Mouse (Mus musculus) intestine, embryonic 16.5 days (tissue): ENCODE measurements around the gene Ocel1. TPM values are rescaled to one million over a fixed set of nuclear protein-coding genes. Genes with fewer than 3 reads are reported as not detected.

Experiments
- ATAC-seq: fragments of 200-750 bp; cut with Nextera tagmentation; 2 replicates; pipeline ENCODE4 v1.8.0; 2017; ENCODE audit warnings: moderate TSS enrichment, moderate library complexity
- H3K27ac ChIP-seq: fragments of 300-500 bp; sonication (generic); 2 replicates; pipeline ENCODE4 v1.5.1; 2014; ENCODE audit warnings: mild to moderate bottlenecking, low read length
- H3K27me3 ChIP-seq: fragments of 300-500 bp; sonication (generic); replicated peaks from 2 replicates; pipeline ENCODE4 v1.6.1; 2014; ENCODE audit warnings: low read length, control low read depth, mixed read lengths; ENCODE audit not compliant: control insufficient read depth, insufficient read depth
- H3K36me3 ChIP-seq: fragments of 300-500 bp; sonication (generic); 2 replicates; pipeline ENCODE4 v1.6.1; 2014; ENCODE audit warnings: low read length, control low read depth; ENCODE audit not compliant: control insufficient read depth, insufficient read depth
- H3K4me1 ChIP-seq: fragments of 300-500 bp; sonication (generic); 2 replicates; pipeline ENCODE4 v1.6.1; 2014; ENCODE audit warnings: low read length, control low read depth, mixed read lengths; ENCODE audit not compliant: control insufficient read depth, insufficient read depth
- H3K4me2 ChIP-seq: fragments of 300-500 bp; sonication (generic); 2 replicates; pipeline ENCODE4 v1.6.1; 2014; ENCODE audit warnings: low read depth, low read length, control low read depth
- H3K4me3 ChIP-seq: fragments of 300-500 bp; sonication (generic); 2 replicates; pipeline ENCODE4 v1.5.1; 2014; ENCODE audit warnings: mild to moderate bottlenecking, low read length
- H3K9ac ChIP-seq: fragments of 300-500 bp; sonication (generic); 2 replicates; pipeline ENCODE4 v1.6.1; 2014; ENCODE audit warnings: low read depth, low read length
- H3K9me3 ChIP-seq: fragments of 300-500 bp; sonication (generic); 2 replicates; pipeline ENCODE4 v1.6.1; 2016; ENCODE audit warnings: low read length, control low read depth; ENCODE audit not compliant: control insufficient read depth
- WGBS: fragments of 180-500 bp; shearing (Covaris S2); extraction: QIAGEN DNeasy Blood & Tissue Kit; methylation state at CpG from one replicate; pipeline ENCODE4 v1.1.7; 2014; 5-methylcytosine and 5-hydroxymethylcytosine counted together
- polyA plus RNA-seq: library from polyadenylated mRNA; unstranded; fragments of >200 nt; fragmentation: Nextera tagmentation; extraction: Ambion mirVana; gene quantifications from 2 replicates; pipeline ENCODE4 v1.2.1, GENCODE M21; 2015

Gene Ocel1
- polyA plus RNA-seq, 1 experiment from 2014 or later = 6.3 TPM

DNA sequence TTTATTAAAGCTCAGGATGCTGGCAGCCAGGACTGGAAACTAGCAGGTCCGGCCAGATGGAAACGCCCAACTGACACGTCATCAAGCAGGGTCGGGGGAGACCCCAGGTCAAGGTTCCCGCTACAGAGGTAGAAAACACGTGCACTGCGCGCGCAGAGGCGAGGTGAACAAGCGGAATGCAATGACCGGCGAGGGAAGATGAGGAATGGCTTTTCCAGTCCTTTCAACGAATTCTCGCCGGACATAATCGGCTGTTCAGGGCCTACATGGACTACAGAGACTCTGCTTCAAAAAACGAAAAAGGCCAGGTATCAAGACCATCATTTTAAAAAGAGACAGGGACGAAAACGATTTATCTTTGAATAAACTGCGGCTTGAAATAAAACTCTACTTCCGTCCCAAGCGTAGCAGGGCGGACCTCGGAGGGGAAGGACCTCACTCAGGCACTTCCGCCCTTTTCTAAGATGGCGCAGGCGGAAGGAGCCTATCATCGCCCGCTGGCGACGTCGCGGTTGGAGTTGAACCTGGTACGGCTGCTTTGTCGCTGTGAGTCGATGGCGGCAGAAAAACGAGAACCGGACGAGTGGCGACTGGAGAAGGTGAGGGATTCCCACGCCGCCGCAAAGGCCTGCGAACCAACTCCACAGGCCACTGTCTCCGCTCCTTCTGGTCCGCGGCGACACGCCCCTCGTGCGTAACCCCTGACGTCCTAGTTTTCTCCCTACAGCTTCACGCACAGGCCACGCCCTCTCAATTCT is 4.1 kb upstream of the Ocel1 start, which contains the start of gene Use1:
TSS of gene Use1 (plus strand) at position 78 of the 758 bp plus-strand sequence.
- WGBS = under 1% methylated on average over 56 of the region's 56 CpGs
- H3K27ac ChIP-seq = peak within 1 kb of the TSS; percentile 88
- H3K9ac ChIP-seq = peak within 1 kb of the TSS; percentile 70
- peak within 1 kb of the TSS; percentile 82 for H3K4me2 ChIP-seq
- H3K4me3 ChIP-seq = peak within 1 kb of the TSS; percentile 60
- H3K27me3 ChIP-seq = no peaks in the 10 kb centered on the region
- peak; percentile 80 for ATAC-seq
- peaks cover 12% of the 10 kb centered on the region; the same call in 1 of the 2 replicates for H3K36me3 ChIP-seq
- peaks cover 19% of the 10 kb centered on the region for H3K4me1 ChIP-seq
- H3K9me3 ChIP-seq = no peaks in the 10 kb centered on the region

DNA sequence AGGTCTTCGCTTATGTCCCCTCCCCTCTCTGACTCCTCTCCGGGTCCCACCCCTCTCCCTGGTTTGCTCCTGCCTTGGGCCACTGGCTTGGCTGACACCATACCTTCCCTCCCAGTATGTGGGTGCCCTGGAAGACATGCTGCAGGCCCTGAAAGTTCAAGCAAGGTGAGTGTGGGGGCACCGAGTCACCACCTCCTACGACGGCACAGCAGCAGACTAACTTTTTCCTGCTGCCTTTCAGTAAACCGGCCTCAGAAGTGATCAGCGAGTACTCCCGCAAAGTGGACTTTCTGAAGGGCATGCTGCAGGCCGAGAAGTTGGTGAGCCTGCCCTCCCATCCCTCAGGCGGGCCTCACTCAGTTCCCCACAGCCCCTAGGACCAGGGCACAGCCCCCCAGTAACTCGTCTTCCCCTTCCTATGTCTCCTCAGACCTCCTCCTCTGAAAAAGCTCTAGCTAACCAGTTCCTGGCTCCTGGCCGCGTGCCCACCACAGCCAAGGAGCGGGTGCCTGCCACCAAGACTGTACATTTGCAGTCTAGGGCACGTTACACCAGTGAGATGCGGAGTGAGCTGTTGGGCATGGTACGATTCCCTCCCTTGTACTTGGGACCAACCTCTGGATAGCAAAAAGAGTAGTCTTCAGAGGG is 3.4 kb upstream of the Ocel1 start:
- H3K9me3 ChIP-seq = no peaks in the 10 kb centered on the region
- H3K4me3 ChIP-seq = peak overlapping the region; percentile 60
- H3K36me3 ChIP-seq = peaks cover 12% of the 10 kb centered on the region; the same call in 1 of the 2 replicates
- no peak for ATAC-seq
- peak overlapping the region; percentile 82 for H3K4me2 ChIP-seq
- H3K27ac ChIP-seq = peak overlapping the region; percentile 71
- peaks cover 19% of the 10 kb centered on the region for H3K4me1 ChIP-seq
- WGBS = 42% methylated on average over 17 of the region's 17 CpGs
- H3K9ac ChIP-seq = peak overlapping the region; percentile 70
- H3K27me3 ChIP-seq = no peaks in the 10 kb centered on the region

DNA sequence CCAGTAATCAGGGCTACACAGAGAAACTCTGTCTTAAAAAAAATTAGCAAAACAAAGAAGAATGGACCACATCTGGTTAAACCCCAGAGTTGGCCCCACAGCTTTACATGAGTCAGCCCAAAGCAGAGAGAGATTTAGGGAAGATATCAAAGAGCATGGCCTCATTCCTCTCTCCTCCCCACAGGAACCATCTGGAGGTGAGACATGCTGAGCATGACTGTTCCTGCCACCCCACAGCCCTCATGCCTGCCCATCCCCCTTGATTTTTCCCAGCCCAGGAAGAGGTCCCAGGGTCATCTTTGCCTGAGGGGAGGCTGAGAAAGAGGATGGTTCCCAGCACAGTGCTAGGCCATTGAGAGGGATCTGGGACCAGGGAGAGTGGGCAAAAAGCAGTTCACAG is 2.7 kb upstream of the Ocel1 start:
- H3K27me3 ChIP-seq = no peaks in the 10 kb centered on the region
- no peak overlapping the region for H3K9ac ChIP-seq

DNA sequence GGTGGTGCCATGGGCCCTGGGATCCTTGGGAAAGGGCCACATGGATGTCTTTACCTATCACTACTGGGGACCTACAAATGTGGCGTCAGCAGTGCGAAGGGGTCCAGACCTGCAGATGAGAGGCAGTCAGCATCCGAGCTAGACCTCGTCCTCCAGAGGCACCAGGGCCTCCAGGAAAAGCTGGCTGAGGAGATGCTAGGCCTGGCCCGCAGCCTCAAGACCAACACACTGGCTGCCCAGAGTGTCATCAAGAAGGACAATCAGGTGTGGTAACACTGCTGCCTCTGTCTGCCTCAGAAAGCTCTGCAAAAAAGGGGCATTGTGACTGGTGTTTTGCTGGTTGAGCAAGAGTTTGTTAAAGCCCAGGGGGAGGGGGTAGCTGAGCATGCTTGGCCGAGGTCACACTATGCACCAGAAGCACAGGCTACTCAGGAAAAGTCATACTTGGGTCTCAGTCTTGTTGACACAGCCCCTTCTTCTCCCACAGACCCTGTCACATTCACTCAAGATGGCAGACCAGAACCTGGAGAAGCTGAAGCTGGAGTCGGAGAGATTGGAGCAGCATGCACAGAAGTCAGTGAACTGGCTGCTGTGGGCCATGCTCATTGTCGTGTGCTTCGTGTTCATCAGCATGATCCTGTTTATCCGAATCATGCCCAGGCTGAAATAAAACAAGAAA is 1.9 kb upstream of the Ocel1 start:
- 93% methylated on average over 10 of the region's 10 CpGs for WGBS
- no peak overlapping the region for H3K9ac ChIP-seq
- H3K4me3 ChIP-seq = no peak overlapping the region
- H3K4me1 ChIP-seq = peaks cover 19% of the 10 kb centered on the region
- no peak overlapping the region for H3K4me2 ChIP-seq
- H3K27ac ChIP-seq = no peak overlapping the region
- H3K27me3 ChIP-seq = no peaks in the 10 kb centered on the region
- peaks cover 16% of the 10 kb centered on the region for H3K36me3 ChIP-seq
- ATAC-seq = no peak
- no peaks in the 10 kb centered on the region for H3K9me3 ChIP-seq

More for the DNA sequence above, 2.7 kb upstream of the Ocel1 start:
- peaks cover 19% of the 10 kb centered on the region for H3K4me1 ChIP-seq
- ATAC-seq = no peak
- H3K27ac ChIP-seq = no peak overlapping the region; the same call in 1 of the 2 replicates
- H3K4me2 ChIP-seq = no peak overlapping the region
- H3K36me3 ChIP-seq = peaks cover 12% of the 10 kb centered on the region; the same call in 1 of the 2 replicates
- H3K4me3 ChIP-seq = peak overlapping the region; percentile 60
- no peaks in the 10 kb centered on the region for H3K9me3 ChIP-seq

DNA sequence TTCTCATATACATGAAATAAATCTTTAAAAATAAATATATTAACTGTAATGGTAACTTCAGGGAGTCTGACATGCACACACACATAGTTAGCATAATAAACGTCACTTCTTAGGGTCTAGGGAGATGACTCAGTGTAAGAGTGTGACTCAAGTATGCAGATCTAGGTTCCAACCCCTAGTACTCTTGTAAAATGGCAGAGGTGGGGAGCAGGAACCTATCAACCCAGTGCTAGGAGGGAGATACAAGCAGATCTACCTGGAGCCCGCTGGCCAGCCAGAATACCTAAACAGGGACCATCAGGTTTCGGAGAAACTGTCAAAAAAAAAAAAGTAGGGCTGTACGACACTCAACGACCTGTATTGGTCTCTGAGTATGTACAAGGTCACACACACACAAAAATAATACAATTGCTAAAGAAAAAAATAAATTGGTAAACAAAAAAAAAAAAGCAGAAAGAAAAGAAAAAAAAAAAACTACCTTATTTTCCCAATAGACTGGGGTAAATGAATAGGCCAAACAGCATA is 325 bp upstream of the Ocel1 start:
- Histone ChIP-seq H3K4me2 (peak overlapping the region; percentile 52), H3K4me1 (peaks cover 29% of the 10 kb centered on the region), H3K9me3 (no peaks in the 10 kb centered on the region), H3K36me3 (peaks cover 24% of the 10 kb centered on the region), H3K27ac (no peak overlapping the region; the same call in 1 of the 2 replicates), H3K27me3 (no peaks in the 10 kb centered on the region), H3K9ac (peak overlapping the region; percentile 41; the same call in 1 of the 2 replicates), H3K4me3 (peak overlapping the region; percentile 84)
- 20% methylated on average over 5 of the region's 5 CpGs for WGBS
- ATAC-seq = no peak

DNA sequence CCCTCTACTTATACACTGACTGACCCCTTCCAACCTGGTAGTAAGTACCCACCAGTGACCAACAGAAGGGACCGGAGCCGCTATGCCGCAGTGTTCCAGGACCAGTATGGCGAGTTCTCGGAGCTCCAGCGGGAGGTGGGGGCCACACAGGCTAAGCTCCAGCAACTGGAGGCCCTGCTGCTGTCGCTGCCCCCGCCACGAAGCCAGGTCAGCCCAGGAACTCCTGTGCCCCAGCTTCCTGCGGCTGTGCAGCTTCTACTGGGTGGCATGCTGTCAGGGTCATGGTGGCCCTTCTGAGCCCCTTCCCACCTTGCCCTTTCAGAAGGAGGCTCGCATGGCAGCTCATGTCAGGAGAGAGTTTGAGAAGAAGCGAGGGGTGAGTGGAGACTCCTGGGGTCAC is 1.3 kb downstream of the Ocel1 start:
- H3K4me3 ChIP-seq = no peak overlapping the region
- no peak overlapping the region for H3K4me2 ChIP-seq
- no peak overlapping the region for H3K9ac ChIP-seq
- no peaks in the 10 kb centered on the region for H3K27me3 ChIP-seq
- H3K9me3 ChIP-seq = no peaks in the 10 kb centered on the region
- ATAC-seq = no peak
- peaks cover 29% of the 10 kb centered on the region for H3K36me3 ChIP-seq
- no peak overlapping the region for H3K27ac ChIP-seq
- peaks cover 42% of the 10 kb centered on the region for H3K4me1 ChIP-seq
- 85% methylated on average over 12 of the region's 12 CpGs for WGBS

DNA sequence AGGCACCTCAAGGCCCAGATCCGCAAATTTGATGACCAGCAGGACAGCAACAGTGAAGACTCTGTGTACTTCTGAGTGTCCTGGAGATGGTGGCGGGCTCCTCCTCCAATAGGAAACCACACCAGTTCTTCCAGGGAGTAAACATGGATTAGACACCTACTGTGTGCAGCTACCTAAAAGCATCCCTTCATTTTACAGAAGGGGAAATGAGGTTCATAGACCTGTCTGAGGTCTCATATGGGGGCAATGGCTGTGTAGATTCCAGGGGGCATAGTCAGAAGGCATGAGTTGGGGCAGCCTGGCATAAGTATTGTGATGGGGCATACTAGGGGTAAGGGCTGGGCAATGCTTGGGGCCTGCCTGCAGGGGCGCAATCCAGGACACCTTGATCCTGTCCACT is 1.9 kb downstream of the Ocel1 start:
- Histone ChIP-seq H3K4me1 (peaks cover 43% of the 10 kb centered on the region), H3K9me3 (no peaks in the 10 kb centered on the region), H3K36me3 (peaks cover 34% of the 10 kb centered on the region), H3K4me3 (no peak overlapping the region), H3K27me3 (no peaks in the 10 kb centered on the region), H3K4me2 (no peak overlapping the region), H3K27ac (no peak overlapping the region), H3K9ac (0 out of 2 replicates have a peak overlapping the region, but pooled peaks have one; percentile 1)
- ATAC-seq = no peak
- 91% methylated on average over 3 of the region's 3 CpGs for WGBS

DNA sequence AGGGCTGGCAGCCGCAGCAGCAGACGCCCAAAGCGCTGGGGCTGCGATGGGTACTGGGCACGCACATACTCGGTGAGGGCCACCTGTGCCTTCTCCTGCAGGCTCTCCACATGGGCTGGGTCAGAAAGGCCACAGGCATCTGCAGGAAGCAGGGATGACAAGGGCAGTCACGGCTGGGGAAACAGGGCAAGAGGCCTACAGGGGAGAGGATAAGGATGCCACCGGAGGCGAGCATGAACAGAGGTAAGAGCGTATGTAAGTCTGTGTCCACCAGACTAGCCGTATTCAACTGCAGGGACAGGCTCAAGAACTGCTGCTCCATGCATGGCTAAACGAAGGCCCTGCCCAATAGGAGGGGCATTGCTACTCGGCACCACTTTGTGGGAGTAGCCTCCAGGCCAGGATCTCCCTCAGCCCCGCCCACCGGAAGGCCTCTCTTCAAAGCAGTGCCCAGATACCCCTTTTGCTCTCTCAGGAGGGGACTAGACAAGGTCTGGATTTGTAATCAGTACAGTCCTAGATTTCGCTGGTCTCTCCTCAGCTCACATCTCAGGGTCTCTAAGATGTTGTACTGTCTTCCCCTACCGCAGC is 3.6 kb downstream of the Ocel1 start:
- Histone ChIP-seq H3K4me2 (no peak overlapping the region), H3K4me1 (peaks cover 51% of the 10 kb centered on the region), H3K4me3 (no peak overlapping the region), H3K9me3 (no peaks in the 10 kb centered on the region), H3K9ac (no peak overlapping the region), H3K36me3 (peaks cover 32% of the 10 kb centered on the region), H3K27ac (peak overlapping the region; percentile 23; the same call in 1 of the 2 replicates), H3K27me3 (no peaks in the 10 kb centered on the region)
- no peak for ATAC-seq
- WGBS = 77% methylated on average over 17 of the region's 17 CpGs
